12 mouse cellular contexts compared by ENCODE assay signal in genomic region chr11:88421057-88421578, GRCm38 (mm10).
A peak's percentile ranks its signal among the peaks of the same experiment; 100 is the strongest.
DNase-seq lines count a peak whose midpoint lies in the region; ATAC-seq and TF ChIP-seq lines count a peak whose summit lies in the region.
"Had no signal": no experiment of that assay in that cellular context is flagged by ENCODE, and none has a peak within 500 bp of the region (broad histone marks: within the 10 kb centered on the region; RNA-seq: fewer than 3 reads in every experiment).

No protein-coding gene starts in this region.

- H3K4me1 ChIP-seq in kidney, postnatal 0 days (replicated peaks; ENCODE audit: insufficient read depth, low read length): peaks cover 8% of the 10 kb centered on the region
- H3K4me1 ChIP-seq in hindbrain, postnatal 0 days (ENCODE audit: insufficient read depth, low read length): peaks cover 35% of the 10 kb centered on the region
- peaks cover 36% of the 10 kb centered on the region for H3K4me1 ChIP-seq in olfactory bulb, adult 2 months (ENCODE audit: control insufficient read depth, insufficient read depth, low read length)

- H3K9me3 ChIP-seq in kidney, postnatal 0 days (replicated peaks; ENCODE audit: low read length): no peaks in the 10 kb centered on the region
- H3K9me3 ChIP-seq in hindbrain, postnatal 0 days (ENCODE audit: low read length): no peaks in the 10 kb centered on the region

- TF ChIP-seq POLR2A in olfactory bulb, adult 2 months (IDR thresholded peaks at IDR 0.05; ENCODE audit: insufficient read depth, low read depth, low read length): no peak

- ATAC-seq in kidney, postnatal 0 days (replicated peaks; ENCODE audit: low FRiP score, low read depth): no peak
- ATAC-seq in erythroblast, adult 5-6 weeks (replicated peaks; ENCODE audit: low FRiP score, poor library complexity, severe bottlenecking): 0 out of 2 replicates have a peak, but pooled peaks have one; percentile 42
- no peak for ATAC-seq in hindbrain, postnatal 0 days

- TF ChIP-seq CTCF in kidney, postnatal 0 days (IDR thresholded peaks at IDR 0.05; ENCODE audit: low read depth): no peak
- no peak for TF ChIP-seq CTCF in hindbrain, postnatal 0 days (IDR thresholded peaks at IDR 0.05; ENCODE audit: low read depth)
- TF ChIP-seq CTCF in olfactory bulb, adult 2 months (IDR thresholded peaks at IDR 0.05; ENCODE audit: insufficient read depth, low read depth, low read length): no peak

- no peaks in the 10 kb centered on the region for H3K27me3 ChIP-seq in kidney, postnatal 0 days (ENCODE audit: insufficient read depth, low read length)
- no peaks in the 10 kb centered on the region for H3K27me3 ChIP-seq in hindbrain, postnatal 0 days (ENCODE audit: insufficient read depth, low read length)

- H3K9ac ChIP-seq in kidney, postnatal 0 days (ENCODE audit: low read depth, low read length): 0 out of 2 replicates have a peak overlapping the region, but pooled peaks have one; percentile 18
- no peak overlapping the region for H3K9ac ChIP-seq in hindbrain, postnatal 0 days (replicated peaks; ENCODE audit: low read length)

- WGBS in kidney, postnatal 0 days: 41% methylated on average over 9 of the region's 9 CpGs
- WGBS in hindbrain, postnatal 0 days: 26% methylated on average over 9 of the region's 9 CpGs
- 44% methylated on average over 9 of the region's 9 CpGs for WGBS in olfactory bulb, adult 2 months

- H3K36me3 ChIP-seq in kidney, postnatal 0 days (ENCODE audit: insufficient read depth, low read length): no peaks in the 10 kb centered on the region
- H3K36me3 ChIP-seq in hindbrain, postnatal 0 days (ENCODE audit: insufficient read depth, low read length): no peaks in the 10 kb centered on the region

- peak overlapping the region; percentile 36; the same call in 1 of the 2 replicates for H3K27ac ChIP-seq in kidney, postnatal 0 days
- peak overlapping the region; percentile 54; the same call in 1 of the 2 replicates for H3K27ac ChIP-seq in hindbrain, postnatal 0 days
- 0 out of 2 replicates have a peak overlapping the region, but pooled peaks have one; percentile 10 for H3K27ac ChIP-seq in olfactory bulb, adult 2 months (ENCODE audit: insufficient read depth, low read depth, low read length)

- H3K4me2 ChIP-seq in kidney, postnatal 0 days (ENCODE audit: low read length): no peak overlapping the region
- H3K4me2 ChIP-seq in hindbrain, postnatal 0 days (ENCODE audit: low read depth, low read length): no peak overlapping the region

- H3K4me3 ChIP-seq in kidney, postnatal 0 days (replicated peaks; ENCODE audit: low read depth, low read length): no peak overlapping the region
- H3K4me3 ChIP-seq in hindbrain, postnatal 0 days (ENCODE audit: low read length): no peak overlapping the region
- no peak overlapping the region for H3K4me3 ChIP-seq in olfactory bulb, adult 2 months (ENCODE audit: insufficient read depth, low read depth, low read length)

- peak; percentile 27 for DNase-seq in kidney, postnatal 0 days (ENCODE audit: low spot score)
- no peak for DNase-seq in kidney, adult 11 months
- no peak for DNase-seq in hindbrain, postnatal 0 days (ENCODE audit: low spot score)
- no peak for DNase-seq in frontal cortex, postnatal 14 days (ENCODE audit: low spot score in 2 of 2)
- no peak for DNase-seq in lung, postnatal 25 days (ENCODE audit: low spot score)
- no peak for DNase-seq in cerebellum, postnatal 25 days
- DNase-seq: kidney, adult 18-20 months; lung, postnatal 14 days; spleen, adult 18-20 months; thymus, postnatal 4 days had no signal
